Mouse (Mus musculus) liver, embryonic 15.5 days (tissue): ENCODE data around the gene Trpc4ap. TPM values are rescaled to one million over a fixed set of nuclear protein-coding genes. Genes with fewer than 3 reads are reported as not detected.

Experiments
- ATAC-seq: fragments of 200-750 bp; cut with Nextera tagmentation; 2 replicates; pipeline ENCODE4 v1.8.0; 2017; ENCODE audit warnings: moderate number of reproducible peaks, mild to moderate bottlenecking, moderate library complexity; ENCODE audit not compliant: insufficient read depth
- H3K27ac ChIP-seq: fragments of 300-500 bp; sonication (generic); replicated peaks from 2 replicates; pipeline ENCODE4 v1.5.1; 2015; ENCODE audit warnings: mild to moderate bottlenecking, inconsistent platforms
- H3K27me3 ChIP-seq: fragments of 300-500 bp; sonication (generic); 2 replicates; pipeline ENCODE4 v1.6.1; 2015; ENCODE audit warnings: mild to moderate bottlenecking, inconsistent platforms
- H3K36me3 ChIP-seq: fragments of 300-500 bp; sonication (generic); replicated peaks from 2 replicates; pipeline ENCODE4 v1.6.1; 2015; ENCODE audit warnings: moderate library complexity, mild to moderate bottlenecking, inconsistent platforms
- H3K4me1 ChIP-seq: fragments of 300-500 bp; sonication (generic); replicated peaks from 2 replicates; pipeline ENCODE4 v1.6.1; 2015; ENCODE audit warnings: inconsistent platforms
- H3K4me2 ChIP-seq: fragments of 300-500 bp; sonication (generic); 2 replicates; pipeline ENCODE4 v1.6.1; 2015; ENCODE audit warnings: moderate library complexity, mild to moderate bottlenecking, inconsistent platforms
- H3K4me3 ChIP-seq: fragments of 300-500 bp; sonication (generic); replicated peaks from 2 replicates; pipeline ENCODE4 v1.5.1; 2015; ENCODE audit warnings: mild to moderate bottlenecking, inconsistent platforms
- H3K9ac ChIP-seq: fragments of 300-500 bp; sonication (generic); 2 replicates; pipeline ENCODE4 v1.6.1; 2015; ENCODE audit warnings: moderate library complexity, mild to moderate bottlenecking, inconsistent platforms
- H3K9me3 ChIP-seq: fragments of 300-500 bp; sonication (generic); replicated peaks from 2 replicates; pipeline ENCODE4 v1.6.1; 2016; ENCODE audit warnings: inconsistent platforms
- WGBS: fragments of 180-500 bp; shearing (Covaris S2); methylation state at CpG from one replicate; pipeline ENCODE4 v1.1.7; 2015; ENCODE audit warnings: mixed read lengths; ENCODE audit not compliant: insufficient replicate concordance; 5-methylcytosine and 5-hydroxymethylcytosine counted together
- microRNA counts: library from miRNA; unstranded; fragments of <30 nt; microRNA quantifications from one replicate; lab custom pipeline; 2016
- microRNA-seq: library from miRNA; unstranded; fragments of <30 nt; microRNA quantifications from one replicate; pipeline ENCODE4, GENCODE M21; 2016
- polyA plus RNA-seq: library from polyadenylated mRNA; unstranded; fragments of >200 nt; fragmentation: Nextera tagmentation; extraction: Ambion mirVana; gene quantifications from 2 replicates; pipeline ENCODE4 v1.2.1, GENCODE M21; 2015

Gene Trpc4ap
- polyA plus RNA-seq, 1 experiment from 2014 or later, result 51.4 TPM

GRCm38 (mm10) chr2:155589521-155589920 lies 102.7 kb downstream of the Trpc4ap start:
- no peaks in the 10 kb centered on the region for H3K27me3 ChIP-seq
- 74% methylated on average over 6 of the region's 6 CpGs for WGBS
- no peak overlapping the region for H3K4me3 ChIP-seq
- H3K4me1 ChIP-seq, result peaks cover 65% of the 10 kb centered on the region
- no peaks in the 10 kb centered on the region for H3K9me3 ChIP-seq
- H3K27ac ChIP-seq, result peak overlapping the region; percentile 88
- no peak overlapping the region for H3K9ac ChIP-seq
- ATAC-seq, result no peak
- H3K4me2 ChIP-seq, result peak overlapping the region; percentile 29
- H3K36me3 ChIP-seq, result peaks cover 29% of the 10 kb centered on the region

GRCm38 (mm10) chr2:155588136-155588535 lies 104.0 kb downstream of the Trpc4ap start:
- H3K4me3 ChIP-seq, result no peak overlapping the region
- 70% methylated on average over 3 of the region's 3 CpGs for WGBS
- H3K4me2 ChIP-seq, result no peak overlapping the region
- peaks cover 52% of the 10 kb centered on the region for H3K4me1 ChIP-seq
- no peak for ATAC-seq
- H3K36me3 ChIP-seq, result peaks cover 35% of the 10 kb centered on the region
- no peaks in the 10 kb centered on the region for H3K27me3 ChIP-seq
- no peaks in the 10 kb centered on the region for H3K9me3 ChIP-seq
- H3K27ac ChIP-seq, result no peak overlapping the region
- H3K9ac ChIP-seq, result no peak overlapping the region

- ATAC-seq, result peak; percentile 27; the same call in 1 of the 2 replicates
- no peak overlapping the region; the same call in 1 of the 2 replicates for H3K9ac ChIP-seq
Measured at GRCm38 (mm10) chr2:155585486-155585885, 106.7 kb downstream of the Trpc4ap start.

GRCm38 (mm10) chr2:155585082-155585481 lies 107.1 kb downstream of the Trpc4ap start:
- Histone ChIP-seq H3K4me2 (no peak overlapping the region), H3K4me3 (no peak overlapping the region), H3K27me3 (no peaks in the 10 kb centered on the region), H3K9ac (no peak overlapping the region; the same call in 1 of the 2 replicates), H3K9me3 (no peaks in the 10 kb centered on the region), H3K4me1 (peaks cover 29% of the 10 kb centered on the region), H3K27ac (0 out of 2 replicates have a peak overlapping the region, but pooled peaks have one; percentile 29), H3K36me3 (peaks cover 63% of the 10 kb centered on the region)
- no peak; the same call in 1 of the 2 replicates for ATAC-seq
- 78% methylated on average over 9 of the region's 9 CpGs for WGBS

More at GRCm38 (mm10) chr2:155585486-155585885, 106.7 kb downstream of the Trpc4ap start:
- Histone ChIP-seq H3K27me3 (no peaks in the 10 kb centered on the region), H3K4me1 (peaks cover 33% of the 10 kb centered on the region), H3K4me3 (no peak overlapping the region), H3K4me2 (peak overlapping the region; percentile 10; the same call in 1 of the 2 replicates), H3K9me3 (no peaks in the 10 kb centered on the region), H3K36me3 (peaks cover 60% of the 10 kb centered on the region), H3K27ac (0 out of 2 replicates have a peak overlapping the region, but pooled peaks have one; percentile 29)
- 59% methylated on average over 10 of the region's 10 CpGs for WGBS

MicroRNAs encoded within 50 kb of the gene (microRNA counts, 519-probe panel; counts per million panel counts)
- microRNA mmu-miR-499 (lab: Ali Mortazavi, UCI), result 2,795 counts per million, percentile 54 among the panel's probes with 10 or more counts

Small RNA genes within 50 kb of the gene (microRNA-seq; reads per million reads assigned to microRNA genes)
- gene Mir499, result 269 reads per million, percentile 63 among the genes with 10 or more reads in this experiment

Other genes with a start within 250 kb of the Trpc4ap start
- 4.7 and 5.0 TPM in 2 replicates for gene Ncoa6, start 218.5 kb downstream of the Trpc4ap start, polyA plus RNA-seq
- gene Acss2, start 174.4 kb downstream of the Trpc4ap start, polyA plus RNA-seq, result 24.4 and 25.6 TPM in 2 replicates
- 0.29 and 0.36 TPM in 2 replicates for gene Ggt7, start 174.1 kb downstream of the Trpc4ap start, polyA plus RNA-seq
- 73.4 and 88.1 TPM in 2 replicates for gene Gss, start 99.6 kb downstream of the Trpc4ap start, polyA plus RNA-seq
- 1.6 and 1.7 TPM in 2 replicates for gene Myh7b, start 81.2 kb downstream of the Trpc4ap start, polyA plus RNA-seq
- 27.6 and 31.9 TPM in 2 replicates for gene Edem2, start 37.1 kb upstream of the Trpc4ap start, polyA plus RNA-seq
- gene Gm17581, start 43.5 kb upstream of the Trpc4ap start, polyA plus RNA-seq, result not detected in 2 replicates
- 1.2 and 1.5 TPM in 2 replicates for gene Procr, start 58.7 kb upstream of the Trpc4ap start, polyA plus RNA-seq
- gene Mmp24, start 83.0 kb upstream of the Trpc4ap start, polyA plus RNA-seq, result 0.03 TPM in 1 of 2 replicates, not detected in the other
- gene BC029722, start 127.0 kb upstream of the Trpc4ap start, polyA plus RNA-seq, result 4.9 and 5.6 TPM in 2 replicates
- 131 and 135 TPM in 2 replicates for gene Eif6, start 134.5 kb upstream of the Trpc4ap start, polyA plus RNA-seq
- gene Fam83c, start 142.5 kb upstream of the Trpc4ap start, polyA plus RNA-seq, result 0.07 and 0.09 TPM in 2 replicates
- 32.1 and 33.5 TPM in 2 replicates for gene Uqcc1, start 237.9 kb upstream of the Trpc4ap start, polyA plus RNA-seq
- gene Gm15557, start 248.3 kb upstream of the Trpc4ap start, polyA plus RNA-seq, result not detected in 2 replicates